Mouse (Mus musculus) forebrain, embryonic 14.5 days (tissue): ENCODE data around the gene Erc1. TPM values are rescaled to one million over a fixed set of nuclear protein-coding genes. Genes with fewer than 3 reads are reported as not detected.
"Not testable (repeated sequence)": the region's sequence is repeated elsewhere in the genome, so short reads cannot be mapped to it uniquely, and the experiment has no call there.

ENCODE experiments used
- ATAC-seq: fragments of 200-750 bp; cut with Nextera tagmentation; 2 replicates; pipeline ENCODE4 v1.8.0; 2017; ENCODE audit warnings: mild to moderate bottlenecking, moderate library complexity
- DNase-seq: peaks from one replicate; pipeline ENCODE4 v3.0.0-alpha.2; 2015; ENCODE audit warnings: low spot score
- H3K27ac ChIP-seq: fragments of 300-500 bp; sonication (generic); 2 replicates; pipeline ENCODE4 v1.5.1; 2014; ENCODE audit warnings: low read depth, mild to moderate bottlenecking, control low read depth, low read length, moderate library complexity
- H3K27me3 ChIP-seq: fragments of 300-500 bp; sonication (generic); replicated peaks from 2 replicates; pipeline ENCODE4 v1.6.1; 2014; ENCODE audit warnings: low read length, control low read depth, mixed read lengths; ENCODE audit not compliant: control insufficient read depth, insufficient read depth
- H3K36me3 ChIP-seq: fragments of 300-500 bp; sonication (generic); 2 replicates; pipeline ENCODE4 v1.6.1; 2014; ENCODE audit warnings: low read length, control low read depth; ENCODE audit not compliant: control insufficient read depth, insufficient read depth
- H3K4me1 ChIP-seq: fragments of 300-500 bp; sonication (generic); 2 replicates; pipeline ENCODE4 v1.6.1; 2014; ENCODE audit warnings: antibody characterized with exemption, low read length, control low read depth; ENCODE audit not compliant: control insufficient read depth, insufficient read depth
- H3K4me2 ChIP-seq: fragments of 300-500 bp; sonication (generic); 2 replicates; pipeline ENCODE4 v1.6.1; 2014; ENCODE audit warnings: mild to moderate bottlenecking, control low read depth, low read length
- H3K4me3 ChIP-seq: fragments of 300-500 bp; sonication (generic); 2 replicates; pipeline ENCODE4 v1.5.1; 2014; ENCODE audit warnings: low read depth, low read length, control low read depth
- H3K9ac ChIP-seq: fragments of 300-500 bp; sonication (generic); 2 replicates; pipeline ENCODE4 v1.6.1; 2014; ENCODE audit warnings: mild to moderate bottlenecking, low read length, control low read depth, moderate library complexity
- H3K9me3 ChIP-seq: fragments of 300-500 bp; sonication (generic); replicated peaks from 2 replicates; pipeline ENCODE4 v1.6.1; 2016; ENCODE audit warnings: low read length, control low read depth, mixed read lengths; ENCODE audit not compliant: control insufficient read depth
- WGBS: fragments of 180-500 bp; shearing (Covaris S2); extraction: QIAGEN DNeasy Blood & Tissue Kit; methylation state at CpG from one replicate; pipeline ENCODE4 v1.1.7; 2014; 5-methylcytosine and 5-hydroxymethylcytosine counted together
- polyA plus RNA-seq: library from polyadenylated mRNA; unstranded; fragments of >200 nt; fragmentation: Nextera tagmentation; extraction: Ambion mirVana; gene quantifications from 2 replicates; pipeline ENCODE4 v1.2.1, GENCODE M21; 2014

Gene Erc1
- polyA plus RNA-seq, 1 experiment from 2014 or later = 28.1 TPM

GRCm38 (mm10) chr6:119821158-119821557, 26.8 kb downstream of the Erc1 start:
- no peaks in the 10 kb centered on the region for H3K9me3 ChIP-seq
- WGBS = 95% methylated on average over 1 of the region's 1 CpGs
- H3K4me3 ChIP-seq = no peak overlapping the region

GRCm38 (mm10) chr6:119818541-119818940, 29.4 kb downstream of the Erc1 start:
- Histone ChIP-seq H3K4me1 (peaks cover 8% of the 10 kb centered on the region; the same call in 1 of the 2 replicates), H3K9ac (no peak overlapping the region), H3K4me3 (no peak overlapping the region), H3K4me2 (no peak overlapping the region), H3K36me3 (peaks cover 2% of the 10 kb centered on the region; the same call in 1 of the 2 replicates), H3K27ac (no peak overlapping the region), H3K27me3 (no peaks in the 10 kb centered on the region), H3K9me3 (no peaks in the 10 kb centered on the region)
- no peak for ATAC-seq
- DNase-seq = no peak
- 94% methylated on average over 4 of the region's 4 CpGs for WGBS

More at GRCm38 (mm10) chr6:119821158-119821557, 26.8 kb downstream of the Erc1 start:
- Histone ChIP-seq H3K27me3 (no peaks in the 10 kb centered on the region), H3K36me3 (peaks cover 14% of the 10 kb centered on the region; the same call in 1 of the 2 replicates), H3K4me2 (no peak overlapping the region), H3K4me1 (peaks cover 8% of the 10 kb centered on the region; the same call in 1 of the 2 replicates), H3K9ac (no peak overlapping the region), H3K27ac (no peak overlapping the region)
- ATAC-seq (no peak), DNase-seq (no peak)

- WGBS = 91% methylated on average over 4 of the region's 4 CpGs
- Histone ChIP-seq H3K9me3 (no peaks in the 10 kb centered on the region), H3K36me3 (no peaks in the 10 kb centered on the region), H3K4me2 (no peak overlapping the region), H3K9ac (no peak overlapping the region), H3K27ac (no peak overlapping the region), H3K4me1 (no peaks in the 10 kb centered on the region), H3K27me3 (no peaks in the 10 kb centered on the region), H3K4me3 (no peak overlapping the region)
- ATAC-seq (no peak), DNase-seq (no peak)
These were observed 32.5 kb downstream of the Erc1 start for GRCm38 (mm10) chr6:119815426-119815825.

GRCm38 (mm10) chr6:119813055-119813454, 34.9 kb downstream of the Erc1 start:
- not testable (repeated sequence) for H3K9ac ChIP-seq, H3K4me3 ChIP-seq, H3K27me3 ChIP-seq, H3K27ac ChIP-seq, DNase-seq, H3K36me3 ChIP-seq, H3K4me1 ChIP-seq, H3K4me2 ChIP-seq, H3K9me3 ChIP-seq, ATAC-seq

- Histone ChIP-seq H3K9ac (no peak overlapping the region), H3K9me3 (no peaks in the 10 kb centered on the region), H3K4me2 (no peak overlapping the region), H3K27ac (no peak overlapping the region), H3K4me3 (no peak overlapping the region), H3K4me1 (no peaks in the 10 kb centered on the region), H3K36me3 (no peaks in the 10 kb centered on the region), H3K27me3 (no peaks in the 10 kb centered on the region)
- 89% methylated on average over 2 of the region's 2 CpGs for WGBS
- ATAC-seq (no peak), DNase-seq (no peak)
These were observed 39.1 kb downstream of the Erc1 start for GRCm38 (mm10) chr6:119808726-119809505.

- no peak for DNase-seq
- Histone ChIP-seq H3K4me2 (no peak overlapping the region), H3K9ac (no peak overlapping the region), H3K27ac (no peak overlapping the region), H3K36me3 (no peaks in the 10 kb centered on the region), H3K4me1 (no peaks in the 10 kb centered on the region), H3K27me3 (no peaks in the 10 kb centered on the region), H3K4me3 (no peak overlapping the region), H3K9me3 (no peaks in the 10 kb centered on the region)
- WGBS = 68% methylated on average over 2 of the region's 2 CpGs
- ATAC-seq = no peak
These were observed 44.7 kb downstream of the Erc1 start for GRCm38 (mm10) chr6:119803239-119803638.

- peaks cover 2% of the 10 kb centered on the region; the same call in 1 of the 2 replicates for H3K36me3 ChIP-seq
- DNase-seq (no peak), ATAC-seq (no peak)
- no peak overlapping the region for H3K4me2 ChIP-seq
- no peaks in the 10 kb centered on the region for H3K4me1 ChIP-seq
- no peaks in the 10 kb centered on the region for H3K27me3 ChIP-seq
- WGBS = 91% methylated on average over 12 of the region's 12 CpGs
- H3K9ac ChIP-seq = no peak overlapping the region
- H3K9me3 ChIP-seq = no peaks in the 10 kb centered on the region
- H3K4me3 ChIP-seq = no peak overlapping the region
- H3K27ac ChIP-seq = no peak overlapping the region
These were observed 51.0 kb downstream of the Erc1 start for GRCm38 (mm10) chr6:119796911-119797486.

GRCm38 (mm10) chr6:119796291-119796690, 51.7 kb downstream of the Erc1 start:
- Histone ChIP-seq H3K4me3 (no peak overlapping the region), H3K9ac (no peak overlapping the region), H3K9me3 (no peaks in the 10 kb centered on the region), H3K36me3 (peaks cover 2% of the 10 kb centered on the region; the same call in 1 of the 2 replicates), H3K27ac (no peak overlapping the region), H3K4me2 (no peak overlapping the region), H3K27me3 (no peaks in the 10 kb centered on the region), H3K4me1 (no peaks in the 10 kb centered on the region)
- 88% methylated on average over 5 of the region's 5 CpGs for WGBS
- peak; percentile 4 for DNase-seq
- ATAC-seq = no peak

- H3K27ac ChIP-seq = no peak overlapping the region
- 39% methylated on average over 2 of the region's 2 CpGs for WGBS
- H3K9ac ChIP-seq = no peak overlapping the region
- no peak overlapping the region for H3K4me2 ChIP-seq
- no peaks in the 10 kb centered on the region for H3K9me3 ChIP-seq
- H3K27me3 ChIP-seq = no peaks in the 10 kb centered on the region
- no peak overlapping the region for H3K4me3 ChIP-seq
- ATAC-seq = peak; percentile 60; the same call in 1 of the 2 replicates
- DNase-seq = peak; percentile 76
- peaks cover 2% of the 10 kb centered on the region; the same call in 1 of the 2 replicates for H3K36me3 ChIP-seq
- no peaks in the 10 kb centered on the region for H3K4me1 ChIP-seq
These were observed 55.4 kb downstream of the Erc1 start for GRCm38 (mm10) chr6:119792562-119792961.
